Mouse (Mus musculus) lung, embryonic 15.5 days (tissue): ENCODE data around the gene Fam160a2. TPM values are rescaled to one million over a fixed set of nuclear protein-coding genes. Genes with fewer than 3 reads are reported as not detected.

Source experiments
- ATAC-seq: fragments of 200-750 bp; cut with Nextera tagmentation; 2 replicates; pipeline ENCODE4 v1.8.0; 2017; ENCODE audit warnings: moderate number of reproducible peaks, borderline replicate concordance; ENCODE audit not compliant: low FRiP score, low TSS enrichment; ENCODE audit errors: extremely low read depth
- H3K27ac ChIP-seq: fragments of 300-500 bp; sonication (generic); 2 replicates; pipeline ENCODE4 v1.5.1; 2015; ENCODE audit warnings: moderate library complexity, mild to moderate bottlenecking, inconsistent platforms
- H3K27me3 ChIP-seq: fragments of 300-500 bp; sonication (generic); 2 replicates; pipeline ENCODE4 v1.6.1; 2015; ENCODE audit warnings: inconsistent platforms
- H3K36me3 ChIP-seq: fragments of 300-500 bp; sonication (generic); 2 replicates; pipeline ENCODE4 v1.6.1; 2015; ENCODE audit warnings: inconsistent platforms
- H3K4me1 ChIP-seq: fragments of 300-500 bp; sonication (generic); 2 replicates; pipeline ENCODE4 v1.6.1; 2015; ENCODE audit warnings: inconsistent platforms
- H3K4me2 ChIP-seq: fragments of 300-500 bp; sonication (generic); 2 replicates; pipeline ENCODE4 v1.6.1; 2015; ENCODE audit warnings: inconsistent platforms, mild to moderate bottlenecking, moderate library complexity
- H3K4me3 ChIP-seq: fragments of 300-500 bp; sonication (generic); 2 replicates; pipeline ENCODE4 v1.5.1; 2015; ENCODE audit warnings: mild to moderate bottlenecking, inconsistent platforms
- H3K9ac ChIP-seq: fragments of 300-500 bp; sonication (generic); 2 replicates; pipeline ENCODE4 v1.6.1; 2015; ENCODE audit warnings: inconsistent platforms
- H3K9me3 ChIP-seq: fragments of 300-500 bp; sonication (generic); 2 replicates; pipeline ENCODE4 v1.6.1; 2016; ENCODE audit warnings: inconsistent platforms
- WGBS: fragments of 180-500 bp; shearing (Covaris S2); methylation state at CpG from one replicate; pipeline ENCODE4 v1.1.7; 2015; 5-methylcytosine and 5-hydroxymethylcytosine counted together
- polyA plus RNA-seq: library from polyadenylated mRNA; unstranded; fragments of >200 nt; fragmentation: Nextera tagmentation; extraction: Ambion mirVana; gene quantifications from 2 replicates; pipeline ENCODE4 v1.2.1, GENCODE M21; 2015

Fam160a2 gene
- polyA plus RNA-seq, 1 experiment from 2014 or later = 40.3 TPM

GRCm38 (mm10) chr7:105342170-105342569 is 57.7 kb downstream of the Fam160a2 start, which contains the start of gene Olfr691:
Gene Olfr691 (minus strand): TSS chr7:105342270.
- H3K9ac ChIP-seq = no peak within 1 kb of the TSS
- no peak within 1 kb of the TSS for H3K4me2 ChIP-seq
- ATAC-seq = no peak
- WGBS = 44% methylated on average over 1 of the region's 1 CpGs
- H3K4me3 ChIP-seq = no peak within 1 kb of the TSS
- no peak within 1 kb of the TSS for H3K27ac ChIP-seq
- H3K27me3 ChIP-seq = no peaks in the 10 kb centered on the region
- H3K4me1 ChIP-seq = no peaks in the 10 kb centered on the region
- H3K9me3 ChIP-seq = no peaks in the 10 kb centered on the region
- H3K36me3 ChIP-seq = no peaks in the 10 kb centered on the region

- no peaks in the 10 kb centered on the region for H3K36me3 ChIP-seq
- no peaks in the 10 kb centered on the region for H3K4me1 ChIP-seq
- H3K27me3 ChIP-seq = no peaks in the 10 kb centered on the region
- 82% methylated on average over 1 of the region's 1 CpGs for WGBS
- no peak within 1 kb of the TSS for H3K27ac ChIP-seq
- no peak within 1 kb of the TSS for H3K4me3 ChIP-seq
- H3K4me2 ChIP-seq = no peak within 1 kb of the TSS
- no peak for ATAC-seq
- no peaks in the 10 kb centered on the region for H3K9me3 ChIP-seq
- H3K9ac ChIP-seq = no peak within 1 kb of the TSS
Measured at GRCm38 (mm10) chr7:105334004-105334403, 65.8 kb downstream of the Fam160a2 start, which contains the start of gene Olfr690. Gene Olfr690 (minus strand): TSS chr7:105334104.

GRCm38 (mm10) chr7:105325302-105325701 is 74.6 kb downstream of the Fam160a2 start:
- no peak for ATAC-seq
- no peak overlapping the region for H3K27ac ChIP-seq
- no peak overlapping the region for H3K9ac ChIP-seq
- 65% methylated on average over 2 of the region's 2 CpGs for WGBS
- H3K4me1 ChIP-seq = no peaks in the 10 kb centered on the region
- H3K4me3 ChIP-seq = no peak overlapping the region
- H3K36me3 ChIP-seq = no peaks in the 10 kb centered on the region
- H3K27me3 ChIP-seq = no peaks in the 10 kb centered on the region
- no peaks in the 10 kb centered on the region for H3K9me3 ChIP-seq
- H3K4me2 ChIP-seq = no peak overlapping the region

Other genes starting within 250 kb of the Fam160a2 start
- not detected in 2 replicates for gene Olfr684, start 236.4 kb downstream of the Fam160a2 start, polyA plus RNA-seq
- gene Olfr685, start 214.0 kb downstream of the Fam160a2 start, polyA plus RNA-seq = not detected in 2 replicates
- not detected in 2 replicates for gene Olfr686, start 192.6 kb downstream of the Fam160a2 start, polyA plus RNA-seq
- gene Olfr688, start 112.0 kb downstream of the Fam160a2 start, polyA plus RNA-seq = not detected in 2 replicates
- not detected in 2 replicates for gene Olfr689, start 88.9 kb downstream of the Fam160a2 start, polyA plus RNA-seq
- not detected in 2 replicates for gene Olfr690, start 66.0 kb downstream of the Fam160a2 start, polyA plus RNA-seq
- gene Olfr691, start 57.8 kb downstream of the Fam160a2 start, polyA plus RNA-seq = not detected in 2 replicates
- not detected in 2 replicates for gene Olfr692, start 31.8 kb downstream of the Fam160a2 start, polyA plus RNA-seq
- gene Gm5901, start 25.0 kb downstream of the Fam160a2 start, polyA plus RNA-seq = not detected in 2 replicates
- not detected in 2 replicates for gene Cnga4, start 4.5 kb upstream of the Fam160a2 start, polyA plus RNA-seq
- gene Cckbr, start 25.7 kb upstream of the Fam160a2 start, polyA plus RNA-seq = 0.21 and 0.29 TPM in 2 replicates
- 106 and 110 TPM in 2 replicates for gene Cavin3, start 82.2 kb upstream of the Fam160a2 start, polyA plus RNA-seq
- gene Smpd1, start 154.3 kb upstream of the Fam160a2 start, polyA plus RNA-seq = 36.9 and 40.0 TPM in 2 replicates
- gene Apbb1, start 181.6 kb upstream of the Fam160a2 start, polyA plus RNA-seq = 43.6 and 47.8 TPM in 2 replicates
- 1.1 and 2.4 TPM in 2 replicates for gene Hpx, start 200.1 kb upstream of the Fam160a2 start, polyA plus RNA-seq
- gene Trim3, start 233.5 kb upstream of the Fam160a2 start, polyA plus RNA-seq = 54.9 and 59.9 TPM in 2 replicates
- gene Timm10b, start 240.0 kb upstream of the Fam160a2 start, polyA plus RNA-seq = 187 TPM in 2 replicates
- 77.3 and 79.1 TPM in 2 replicates for gene Arfip2, start 240.4 kb upstream of the Fam160a2 start, polyA plus RNA-seq
- gene Gm45799, start 240.5 kb upstream of the Fam160a2 start, polyA plus RNA-seq = 33.8 and 34.3 TPM in 2 replicates